Mouse (Mus musculus): ENCODE data around the gene Gm20388. TPM values are rescaled to one million over a fixed set of nuclear protein-coding genes. Genes with fewer than 3 reads are reported as not detected.

Gm20388 gene
- total RNA-seq, 2 experiments from 2014 or later: 18.5 to 23.8 TPM

DNA sequence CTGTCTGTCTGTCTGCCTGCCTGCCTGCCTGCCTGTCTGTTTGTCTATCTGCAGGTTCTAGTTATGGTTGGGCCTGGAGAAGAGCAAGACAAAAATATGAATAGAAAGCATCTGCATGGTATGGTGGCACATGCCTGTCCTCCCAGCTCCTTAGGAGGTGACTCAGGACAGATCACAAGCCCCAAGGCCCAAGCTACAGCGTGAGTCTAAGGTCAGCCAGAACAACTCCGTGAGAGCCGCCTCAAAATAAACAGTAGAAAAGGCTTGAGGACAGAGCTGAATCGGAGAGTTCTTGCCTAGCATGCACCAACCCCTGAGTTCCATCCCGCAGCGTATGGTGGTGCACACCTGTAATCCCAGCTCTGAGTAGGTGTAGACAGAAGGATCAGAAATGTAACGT is 3955.1 kb downstream of the Gm20388 start:
- no peak for ATAC-seq (replicated peaks; ENCODE audit: poor library complexity, severe bottlenecking)

DNA sequence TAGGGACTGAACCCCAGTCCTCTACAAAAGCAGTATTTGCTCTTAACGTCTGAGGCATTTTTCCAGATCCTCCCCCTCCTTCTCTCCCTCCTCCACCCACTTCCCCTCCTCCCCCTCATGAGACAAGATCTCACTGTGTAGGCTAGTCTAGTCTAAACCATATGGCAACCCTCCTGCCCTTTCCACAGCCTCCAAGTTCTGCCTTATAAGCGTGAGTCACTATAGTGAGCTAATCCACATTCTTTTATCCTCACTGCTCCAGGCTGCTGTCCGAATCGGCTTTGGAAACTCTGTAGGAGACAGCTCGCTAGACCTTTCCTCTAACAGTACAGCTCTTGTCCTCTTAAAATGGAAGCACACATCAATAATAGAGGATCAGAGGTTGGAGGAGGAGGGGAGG is 3956.3 kb downstream of the Gm20388 start:
- no peak for ATAC-seq (replicated peaks; ENCODE audit: poor library complexity, severe bottlenecking)

DNA sequence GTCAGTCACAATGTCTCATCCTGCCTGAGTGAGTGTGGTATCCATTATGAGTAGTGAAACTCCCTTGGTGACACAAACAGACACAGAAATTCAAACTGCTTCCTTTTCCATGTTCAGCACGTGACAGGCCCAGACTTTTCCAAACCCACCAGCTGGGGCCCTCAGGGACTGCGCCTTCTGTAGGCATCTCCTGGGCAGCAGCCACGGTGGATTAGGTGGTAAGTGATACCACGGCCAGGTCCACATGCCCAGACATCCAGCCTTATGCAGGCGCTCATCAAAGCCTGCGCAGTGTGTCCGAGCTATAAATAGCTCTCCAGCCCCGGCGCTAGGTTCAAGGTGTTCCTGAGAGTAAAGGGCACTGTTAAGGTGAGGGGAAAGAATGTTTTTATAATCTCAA is 3961.4 kb downstream of the Gm20388 start:
- ATAC-seq (replicated peaks; ENCODE audit: poor library complexity, severe bottlenecking): no peak

DNA sequence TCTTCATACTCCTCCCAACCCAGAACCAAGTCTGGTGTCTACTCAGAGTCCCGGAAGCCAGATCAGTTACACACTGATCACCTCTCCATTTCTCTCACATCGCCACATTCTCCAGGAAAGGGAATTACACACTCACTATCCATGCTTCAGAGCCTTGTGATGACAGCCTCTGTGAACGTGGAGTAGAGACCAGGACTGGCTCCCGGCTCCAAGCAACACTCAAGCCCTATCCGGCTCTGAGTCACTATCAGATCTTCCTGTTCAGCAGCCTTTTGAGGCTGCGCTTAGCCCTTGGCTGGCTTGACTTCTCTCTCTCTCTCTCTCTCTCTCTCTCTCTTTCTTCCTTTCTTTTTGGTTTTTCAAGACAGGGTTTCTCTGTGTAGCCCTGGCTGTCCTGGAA is 3962.7 kb downstream of the Gm20388 start:
- ATAC-seq (replicated peaks; ENCODE audit: poor library complexity, severe bottlenecking): no peak

DNA sequence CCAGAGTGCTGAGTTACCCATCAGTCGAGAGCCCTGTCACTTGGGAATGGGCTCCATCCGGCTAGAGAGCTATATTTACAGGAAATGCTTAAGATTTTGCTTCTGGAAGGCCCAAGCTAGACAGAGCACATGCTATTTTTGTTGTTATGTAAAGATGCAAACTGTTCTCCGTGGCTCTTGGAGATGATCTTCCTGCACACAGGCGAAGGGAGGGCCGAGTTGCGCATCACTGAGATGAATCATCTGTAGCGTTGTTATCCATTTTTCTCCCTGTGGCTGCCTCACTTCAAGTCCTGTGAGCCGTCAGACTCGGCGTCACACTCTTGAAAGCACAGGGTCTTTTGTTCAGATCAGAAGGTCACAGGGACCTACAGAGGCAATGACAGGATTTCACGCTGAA is 3963.7 kb downstream of the Gm20388 start:
- ATAC-seq (replicated peaks; ENCODE audit: poor library complexity, severe bottlenecking): no peak

DNA sequence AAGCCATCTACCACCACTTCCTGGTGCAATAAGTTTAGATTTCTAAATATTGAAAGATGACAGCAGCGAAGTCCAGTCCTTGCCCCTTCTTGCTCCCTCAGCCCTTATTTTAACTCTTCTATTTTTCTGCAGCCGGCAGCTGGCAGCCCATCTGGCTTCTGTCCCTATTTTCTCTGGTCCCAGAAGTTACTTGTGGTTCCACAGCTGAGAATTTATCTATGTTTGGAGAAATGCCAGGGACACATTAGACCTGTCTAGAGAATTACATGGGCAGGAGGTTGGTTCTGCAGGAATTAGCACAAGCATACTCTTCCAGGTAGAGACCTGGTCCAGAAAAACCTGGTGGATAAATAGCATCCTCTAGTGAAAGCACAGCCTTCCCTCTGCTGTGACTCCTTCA is 3967.2 kb downstream of the Gm20388 start:
- ATAC-seq (replicated peaks; ENCODE audit: poor library complexity, severe bottlenecking): no peak

DNA sequence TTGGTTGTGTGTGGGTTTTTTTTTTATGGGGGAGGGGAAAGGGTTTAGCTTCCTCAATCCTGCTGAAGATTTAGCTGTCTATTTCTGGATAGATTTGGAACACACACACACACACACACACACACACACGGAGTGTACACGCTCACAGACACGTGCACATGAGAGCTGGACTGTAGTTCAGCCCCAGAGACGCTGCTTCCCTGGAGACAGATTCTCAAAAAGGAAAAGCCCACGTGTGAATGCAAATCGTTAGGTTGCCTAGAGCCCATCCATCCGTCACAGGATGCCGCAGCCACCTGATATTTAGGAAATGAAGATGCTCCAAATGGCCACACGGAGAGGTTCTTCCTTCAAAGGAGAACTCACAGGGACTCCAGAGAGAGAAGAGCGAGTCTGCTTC is 3969.6 kb downstream of the Gm20388 start:
- no peak for ATAC-seq (replicated peaks; ENCODE audit: poor library complexity, severe bottlenecking)

DNA sequence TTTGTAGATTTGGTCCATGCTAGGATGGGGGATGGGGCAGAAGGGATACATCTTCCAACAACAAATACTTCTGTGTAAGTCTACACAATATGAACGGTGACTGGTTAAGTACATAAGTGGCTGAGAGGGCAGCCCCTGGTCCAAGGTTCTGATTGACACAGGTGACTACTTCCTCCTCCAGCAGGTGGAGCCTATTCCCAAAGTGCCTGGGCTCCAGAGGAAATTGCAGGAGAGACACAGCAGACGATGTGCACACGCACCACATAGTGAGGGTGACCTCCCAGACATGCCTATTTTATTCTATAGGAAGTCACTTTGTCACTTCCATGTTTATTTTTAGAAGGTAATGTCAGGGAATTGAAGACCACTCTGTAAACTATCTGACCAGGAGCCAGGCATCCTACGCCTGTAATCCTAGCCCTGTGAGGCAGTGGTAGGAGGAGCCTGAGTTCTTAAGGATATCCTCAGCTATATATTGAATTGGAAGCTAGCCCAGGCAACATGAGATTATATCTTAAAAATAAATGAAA is 3970.2 kb downstream of the Gm20388 start:
- no peak for ATAC-seq (replicated peaks; ENCODE audit: poor library complexity, severe bottlenecking)

DNA sequence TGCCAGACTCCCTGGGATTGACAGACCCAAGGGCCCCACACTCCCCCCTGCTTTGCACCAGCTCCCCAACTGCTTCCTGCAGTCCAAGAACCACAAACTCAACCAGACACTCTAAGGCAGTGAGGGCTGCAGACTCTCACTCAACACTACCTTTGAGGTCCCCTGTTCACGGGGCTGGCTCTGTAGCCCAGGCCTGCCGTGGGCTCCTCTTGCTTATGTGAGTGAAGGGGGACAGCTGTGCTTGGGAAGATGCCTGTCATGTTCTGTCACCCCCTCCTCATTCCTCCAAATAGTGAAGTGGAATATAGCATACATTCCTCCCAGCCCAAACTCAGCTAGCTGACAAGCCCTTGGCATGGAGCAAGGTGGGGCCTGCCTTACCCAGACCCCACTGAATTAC is 3971.8 kb downstream of the Gm20388 start:
- ATAC-seq (replicated peaks; ENCODE audit: poor library complexity, severe bottlenecking): no peak

DNA sequence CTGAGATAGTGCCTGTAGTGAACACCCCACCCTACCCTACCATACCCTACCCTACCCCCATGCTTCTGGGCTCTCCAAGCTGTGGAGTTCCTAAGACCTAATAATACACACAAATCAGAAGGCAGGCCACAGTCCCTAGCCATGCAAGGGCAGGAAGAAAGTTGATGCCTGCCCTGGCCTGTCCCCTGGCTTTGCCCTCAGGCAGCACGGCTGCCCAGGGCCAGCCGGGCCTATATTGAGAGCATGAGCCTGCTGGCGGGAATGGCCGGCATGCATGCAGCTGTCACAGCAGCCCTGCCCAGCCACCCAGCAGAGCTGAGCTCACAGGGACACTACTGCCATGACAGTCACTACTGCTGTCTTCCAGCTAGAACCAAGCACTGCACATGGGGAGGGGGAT is 3972.5 kb downstream of the Gm20388 start:
- no peak for ATAC-seq (replicated peaks; ENCODE audit: poor library complexity, severe bottlenecking)

DNA sequence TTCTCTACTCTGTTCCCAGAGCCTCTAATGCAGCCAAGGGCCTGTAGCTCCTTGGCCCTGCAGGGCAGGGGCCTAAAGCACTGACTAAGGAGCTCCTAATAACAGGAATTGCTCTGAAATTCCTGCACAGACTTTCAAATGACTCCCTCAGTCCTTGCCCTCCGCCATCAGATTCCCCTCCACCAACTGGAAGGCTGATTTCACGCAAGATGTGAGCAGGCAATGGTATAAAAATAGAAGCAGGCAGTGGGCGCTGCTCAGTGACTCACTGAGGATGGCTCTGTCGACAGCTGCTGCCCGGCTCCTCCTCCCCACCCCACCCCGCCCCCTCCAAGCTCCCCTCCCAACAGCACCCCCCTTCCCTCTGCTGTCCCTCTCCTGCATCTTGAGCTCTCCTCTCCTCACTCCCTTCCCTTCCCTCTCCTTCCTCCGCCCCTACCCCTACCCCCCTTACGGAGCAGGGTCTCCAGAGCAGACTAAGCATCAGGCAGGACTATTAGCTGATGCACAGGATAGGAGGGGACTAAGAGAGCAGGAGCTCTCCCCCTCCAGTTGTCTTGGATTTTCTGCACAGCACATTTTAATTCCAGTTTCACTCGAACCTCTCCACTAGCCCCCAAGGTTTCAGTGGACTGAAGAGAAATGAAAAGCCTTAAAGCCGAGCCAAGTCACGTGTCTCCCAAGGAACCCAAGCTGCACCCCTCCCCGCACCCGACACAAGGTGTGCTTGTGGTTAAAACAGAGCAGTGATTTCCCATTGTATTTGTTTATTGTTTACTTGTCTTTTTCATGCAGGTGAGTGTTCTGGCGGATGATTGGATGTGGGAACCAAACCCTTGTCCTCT is 3974.3 kb downstream of the Gm20388 start:
- ATAC-seq (replicated peaks; ENCODE audit: poor library complexity, severe bottlenecking): 0 out of 2 replicates have a peak, but pooled peaks have one; percentile 25

DNA sequence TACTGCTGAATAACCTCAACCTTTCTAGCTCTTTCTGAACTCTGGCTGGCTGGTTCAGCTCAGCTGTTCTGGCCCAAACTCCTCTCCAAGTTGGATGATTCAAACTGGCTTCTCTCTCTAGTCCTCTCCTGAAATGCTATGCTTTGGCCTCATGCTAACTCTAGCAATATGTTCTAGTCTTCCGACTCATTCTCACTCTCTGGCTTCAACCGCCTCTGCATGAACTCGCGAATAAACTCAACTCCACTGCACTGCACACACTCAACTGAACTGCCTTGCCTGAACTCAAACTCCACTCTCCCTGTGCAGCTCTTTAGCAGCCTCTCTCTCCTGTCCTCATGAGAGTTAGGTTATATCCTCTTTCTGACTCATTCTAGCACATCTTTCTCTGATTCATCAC is 3976.5 kb downstream of the Gm20388 start:
- no peak for ATAC-seq (replicated peaks; ENCODE audit: poor library complexity, severe bottlenecking)

DNA sequence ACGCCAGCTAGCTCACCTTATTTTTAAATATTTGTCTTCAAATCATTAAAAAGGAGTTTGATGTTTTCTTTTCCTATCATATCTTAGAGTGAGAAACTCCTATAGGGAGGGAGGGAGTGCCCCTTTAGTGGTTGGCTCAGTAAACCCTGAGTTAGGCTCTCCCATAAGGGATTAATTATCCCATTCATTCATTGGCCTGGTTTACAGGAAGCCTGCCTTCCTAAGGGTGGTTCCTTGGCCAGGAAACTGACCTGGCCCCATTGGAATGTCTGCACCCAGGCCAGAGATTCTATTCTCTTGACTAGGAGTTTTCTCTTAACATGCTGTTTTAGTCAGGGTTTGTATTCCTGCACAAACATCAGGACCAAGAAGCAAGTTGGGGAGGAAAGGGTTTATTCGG is 3977.3 kb downstream of the Gm20388 start:
- no peak for ATAC-seq (replicated peaks; ENCODE audit: poor library complexity, severe bottlenecking)

DNA sequence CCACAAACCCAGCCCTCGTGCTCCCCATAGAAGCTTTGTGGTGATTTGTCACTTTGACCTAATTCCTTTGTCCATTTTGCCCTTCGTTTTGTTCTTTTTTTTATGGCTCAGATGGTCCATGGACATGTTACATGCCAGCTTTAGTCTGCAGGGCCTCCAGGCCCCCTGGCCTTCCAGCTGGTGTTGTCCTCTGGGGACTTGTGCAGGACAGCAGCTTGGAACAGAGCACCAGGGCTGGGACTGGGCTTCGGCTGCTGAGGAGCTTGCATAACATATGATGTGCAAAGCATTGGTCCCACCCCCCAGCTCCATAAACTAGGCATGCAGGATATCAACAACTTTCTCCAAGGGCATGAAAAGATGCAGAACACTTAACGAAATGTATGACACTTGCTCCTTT is 3979.2 kb downstream of the Gm20388 start:
- ATAC-seq (replicated peaks; ENCODE audit: poor library complexity, severe bottlenecking): no peak

DNA sequence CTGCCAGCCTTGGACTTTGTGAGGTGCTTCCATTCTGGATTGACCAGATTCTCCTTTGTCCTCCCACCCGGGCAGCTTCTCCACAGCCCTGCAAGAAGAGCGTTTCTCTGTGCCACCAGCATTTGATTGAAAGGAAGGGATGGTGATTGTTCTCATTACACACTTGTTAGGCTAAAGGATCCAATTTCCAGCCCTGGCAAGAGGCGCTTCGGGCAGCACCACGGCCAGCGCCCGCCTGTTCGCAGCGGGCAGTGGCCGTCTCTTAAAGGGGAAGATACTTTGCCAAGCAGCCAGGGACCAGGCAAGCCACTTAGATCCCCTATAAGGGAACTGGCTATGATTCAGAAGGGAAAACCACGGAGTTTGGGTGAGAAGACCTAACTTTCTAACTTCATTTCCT is 3980.6 kb downstream of the Gm20388 start:
- ATAC-seq (replicated peaks; ENCODE audit: poor library complexity, severe bottlenecking): peak; percentile 90

DNA sequence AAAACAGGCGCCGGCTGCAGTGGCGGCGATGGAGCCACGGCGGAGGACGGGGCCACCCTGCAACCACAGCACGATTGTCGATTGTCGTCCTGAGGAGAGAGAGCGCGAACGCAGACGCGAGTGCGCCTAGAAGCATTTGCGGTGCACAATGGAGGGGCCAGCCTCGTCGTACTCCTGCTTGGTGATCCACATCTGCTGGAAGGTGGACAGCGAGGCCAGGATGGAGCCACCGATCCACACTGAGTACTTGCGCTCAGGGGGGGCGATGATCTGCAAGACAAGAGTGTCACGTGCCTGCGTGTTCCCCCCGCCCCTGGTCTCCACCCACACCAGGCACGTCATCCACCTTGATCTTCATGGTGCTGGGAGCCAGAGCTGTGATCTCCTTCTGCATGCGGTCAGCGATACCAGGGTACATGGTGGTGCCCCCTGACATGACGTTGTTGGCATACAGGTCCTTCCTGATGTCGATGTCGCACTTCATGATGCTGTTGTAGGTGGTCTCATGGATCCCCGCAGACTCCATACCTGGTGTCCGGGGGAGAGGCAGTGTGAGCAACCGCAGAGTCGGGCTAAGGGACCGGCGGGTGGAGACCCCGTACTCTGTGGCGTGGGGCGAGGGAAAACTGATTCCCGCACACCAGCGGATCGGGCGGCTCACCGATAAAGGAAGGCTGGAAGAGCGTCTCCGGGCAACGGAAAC is 3981.4 kb downstream of the Gm20388 start:
- ATAC-seq (replicated peaks; ENCODE audit: poor library complexity, severe bottlenecking): 0 out of 2 replicates have a peak, but pooled peaks have one; percentile 26

DNA sequence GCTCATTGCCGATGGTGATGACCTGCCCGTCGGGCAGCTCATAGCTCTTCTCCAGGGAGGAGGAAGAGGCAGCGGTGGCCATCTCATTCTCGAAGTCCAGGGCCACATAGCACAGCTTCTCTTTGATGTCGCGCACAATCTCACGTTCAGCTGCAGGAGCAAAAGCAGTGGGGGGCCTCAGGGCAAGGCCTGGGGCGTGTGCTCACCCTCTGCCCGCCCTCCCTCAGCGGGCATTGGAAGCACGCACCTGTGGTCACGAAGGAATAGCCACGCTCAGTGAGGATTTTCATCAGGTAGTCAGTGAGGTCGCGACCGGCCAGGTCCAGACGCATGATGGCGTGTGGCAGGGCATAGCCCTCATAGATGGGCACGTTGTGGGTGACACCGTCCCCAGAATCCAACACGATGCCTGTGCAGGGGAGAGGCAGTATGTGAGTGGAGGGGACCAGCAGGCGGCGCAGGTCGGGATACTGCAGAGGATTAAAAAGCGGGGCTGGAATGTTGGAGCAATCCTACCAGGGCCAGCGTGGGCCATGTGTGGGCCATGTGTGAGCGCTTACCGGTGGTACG is 3982.0 kb downstream of the Gm20388 start:
- no peak for ATAC-seq (replicated peaks; ENCODE audit: poor library complexity, severe bottlenecking)

DNA sequence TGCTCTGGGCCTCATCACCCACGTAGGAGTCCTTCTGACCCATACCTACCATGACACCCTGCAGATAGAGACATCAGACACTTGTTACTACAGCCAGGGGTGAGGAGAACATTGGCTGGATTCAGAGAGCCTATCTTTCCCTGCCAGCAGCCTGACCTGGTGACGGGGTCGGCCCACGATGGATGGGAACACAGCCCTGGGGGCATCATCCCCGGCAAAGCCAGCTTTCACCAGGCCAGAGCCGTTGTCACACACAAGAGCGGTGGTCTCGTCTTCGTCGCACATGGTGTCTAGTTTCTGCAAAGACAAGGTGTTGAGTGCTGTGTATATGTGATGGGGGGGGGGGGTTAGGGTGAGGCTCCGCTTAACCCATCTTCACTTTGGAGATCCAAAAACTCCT is 3982.8 kb downstream of the Gm20388 start:
- ATAC-seq (replicated peaks; ENCODE audit: poor library complexity, severe bottlenecking): no peak

DNA sequence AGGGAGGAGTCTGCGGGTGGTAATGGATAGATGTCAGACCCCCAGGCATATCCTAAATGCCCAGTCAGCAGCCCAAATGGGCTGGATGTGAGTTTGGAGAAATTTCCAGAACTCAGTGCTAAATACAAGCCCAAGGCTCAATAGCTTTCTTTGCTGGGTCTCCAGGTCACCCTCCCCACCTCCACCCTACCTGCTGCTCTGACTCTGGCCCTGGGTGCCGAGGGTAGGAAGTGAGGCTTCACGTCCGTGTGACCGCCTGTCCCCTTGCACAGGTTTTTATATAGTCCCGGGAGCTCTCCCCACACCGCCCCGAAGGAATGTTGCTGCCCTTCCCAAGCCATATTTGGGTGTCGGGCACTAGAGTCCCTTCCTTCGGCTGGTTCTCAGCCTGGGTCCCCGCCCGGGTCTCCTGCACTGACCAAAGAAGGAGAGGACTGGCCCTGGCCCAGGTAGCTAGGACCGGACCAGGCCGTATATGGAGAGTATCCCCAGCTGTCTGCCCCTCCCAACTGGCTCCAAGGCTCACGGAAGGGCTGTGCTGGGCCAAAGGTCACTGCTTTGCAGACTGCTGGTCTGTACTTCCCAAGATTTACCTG is 3984.0 kb downstream of the Gm20388 start, which contains the start of gene Acta1:
TSS of gene Acta1 (minus strand) at position 250 of the 596 bp plus-strand sequence.
- ATAC-seq (replicated peaks; ENCODE audit: poor library complexity, severe bottlenecking): no peak

DNA sequence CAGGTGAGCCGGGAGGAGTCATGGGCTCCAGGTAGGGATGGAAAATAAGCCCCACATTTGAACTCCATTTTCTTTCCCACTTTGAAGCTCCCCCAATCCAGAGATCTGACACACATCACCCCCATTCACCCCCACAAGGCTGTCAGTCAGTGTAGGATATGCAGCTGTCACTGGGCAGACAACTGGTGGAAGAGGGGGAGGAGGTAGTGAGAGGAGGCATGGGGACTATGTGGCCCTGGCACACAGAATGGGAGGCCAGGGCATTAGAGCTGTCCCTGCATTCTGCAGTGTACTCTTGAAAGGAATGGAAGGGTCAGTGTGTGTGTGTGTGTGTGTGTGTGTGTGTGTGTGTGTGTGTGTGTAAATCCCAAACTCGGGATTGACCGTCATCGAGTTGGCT is 3984.6 kb downstream of the Gm20388 start:
- no peak for ATAC-seq (replicated peaks; ENCODE audit: poor library complexity, severe bottlenecking)
